Mouse (Mus musculus): ENCODE measurements around the gene Pigl. TPM values are rescaled to one million over a fixed set of nuclear protein-coding genes. Genes with fewer than 3 reads are reported as not detected.
A peak's percentile ranks its signal among the peaks of the same experiment; 100 is the strongest.

Gene Pigl
- 6.8 and 8.2 TPM in 2 replicates for polyA plus RNA-seq (2012; rRNA removed)

DNA sequence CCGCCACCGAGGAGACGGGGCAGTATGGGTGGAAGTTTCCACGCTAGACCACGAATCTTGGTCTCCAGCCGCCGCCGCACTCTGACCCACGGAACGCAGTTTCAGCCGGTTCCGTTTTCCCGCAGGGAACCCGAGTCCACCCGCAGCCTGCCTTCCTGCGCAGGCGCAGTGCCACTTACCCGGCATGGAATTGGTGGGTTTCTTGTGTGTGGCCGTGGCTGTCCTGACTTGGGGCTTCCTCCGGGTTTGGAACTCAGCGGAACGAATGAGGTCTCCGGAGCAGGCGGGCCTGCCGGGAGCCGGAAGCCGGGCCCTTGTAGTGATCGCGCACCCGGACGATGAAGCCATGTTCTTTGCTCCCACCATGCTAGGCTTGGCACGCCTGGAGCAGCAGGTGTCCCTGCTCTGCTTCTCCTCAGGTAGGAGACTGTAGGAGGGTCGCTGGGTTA, at the start of gene Pigl, which contains the start of gene Ncor1:
Gene Pigl, plus strand, starts transcription at position 185 of the 449 bp plus-strand sequence.
Gene Ncor1, minus strand, starts transcription at position 266 of the 449 bp plus-strand sequence.
- peak; percentile 93 for DNase-seq (ENCODE audit: low read depth)
- TF ChIP-seq POLR2A (IDR thresholded peaks at IDR 0.05; ENCODE audit: borderline replicate concordance, extremely low read depth, insufficient read depth, insufficient read length, poor library complexity, severe bottlenecking) (peak; percentile 19; the same call in 1 of the 2 replicates), CTCF (IDR thresholded peaks at IDR 0.05; ENCODE audit: borderline replicate concordance, extremely low read depth, insufficient read depth, insufficient read length) (no peak)

DNA sequence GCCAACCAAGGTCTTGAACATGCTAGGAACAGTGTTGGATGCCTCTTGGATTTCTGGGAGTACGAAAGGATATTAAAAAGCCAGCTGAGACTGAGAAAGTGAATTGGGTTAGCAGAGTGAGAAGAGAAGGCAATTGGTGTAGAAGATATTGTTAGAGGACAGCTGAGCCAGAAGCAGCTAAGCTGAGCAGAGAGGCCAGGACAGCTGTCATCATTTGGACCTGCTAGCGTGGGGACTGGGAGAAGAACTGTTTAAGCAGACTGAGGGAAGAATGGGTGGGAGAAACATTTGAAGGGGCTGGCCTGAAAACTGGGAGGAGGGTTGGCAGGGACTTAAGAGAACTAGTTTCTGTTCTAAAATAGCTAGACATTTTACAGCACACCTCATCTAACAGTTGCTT, 49.4 kb upstream of the Pigl start:
- TF ChIP-seq CTCF (IDR thresholded peaks at IDR 0.05; ENCODE audit: borderline replicate concordance, extremely low read depth, insufficient read depth, insufficient read length) (no peak), POLR2A (IDR thresholded peaks at IDR 0.05; ENCODE audit: borderline replicate concordance, extremely low read depth, insufficient read depth, insufficient read length, poor library complexity, severe bottlenecking) (no peak)
- DNase-seq (ENCODE audit: low read depth): no peak

DNA sequence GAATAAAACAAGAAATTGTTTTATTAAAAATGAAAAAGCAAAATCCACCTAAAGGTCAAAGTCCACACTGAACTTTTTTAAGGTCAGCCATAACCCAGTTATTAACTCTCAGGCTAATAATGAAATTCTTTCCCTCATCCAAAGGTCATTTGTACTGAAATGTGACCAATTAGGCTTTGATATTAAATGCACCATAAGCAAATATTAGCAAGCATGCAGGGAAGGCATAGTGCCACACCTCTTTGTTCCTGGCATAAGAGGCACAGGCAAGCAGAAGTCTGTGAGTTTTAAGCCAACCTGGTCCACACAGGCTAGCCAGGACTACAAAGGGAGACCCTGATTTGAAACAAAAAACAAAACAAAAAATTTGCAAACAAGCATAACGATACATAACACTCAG, 48.6 kb upstream of the Pigl start:
- no peak for TF ChIP-seq CTCF (IDR thresholded peaks at IDR 0.05; ENCODE audit: borderline replicate concordance, extremely low read depth, insufficient read depth, insufficient read length)
- TF ChIP-seq POLR2A (IDR thresholded peaks at IDR 0.05; ENCODE audit: borderline replicate concordance, extremely low read depth, insufficient read depth, insufficient read length, poor library complexity, severe bottlenecking): no peak
- no peak for DNase-seq (ENCODE audit: low read depth)

DNA sequence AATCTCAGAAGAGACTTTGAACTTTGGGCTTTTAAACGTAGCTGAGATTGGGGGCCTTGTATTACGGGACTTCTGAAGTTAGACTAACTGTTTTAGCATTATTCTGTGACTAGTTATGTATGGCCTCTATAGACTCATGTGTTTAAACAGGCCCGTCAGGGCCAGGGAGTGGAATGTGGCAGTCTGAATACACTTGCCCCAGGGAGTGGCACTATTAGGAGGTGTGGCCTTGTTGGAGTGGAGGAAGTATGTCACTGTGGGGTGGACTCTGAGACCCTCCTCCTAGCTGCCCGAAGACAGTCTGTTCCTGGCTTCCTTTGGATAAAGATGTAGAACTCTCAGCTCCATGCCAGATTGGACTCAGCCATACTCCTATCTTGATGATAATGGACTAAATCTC, 43.2 kb upstream of the Pigl start:
- DNase-seq (ENCODE audit: low read depth): no peak
- no peak for TF ChIP-seq POLR2A (IDR thresholded peaks at IDR 0.05; ENCODE audit: borderline replicate concordance, extremely low read depth, insufficient read depth, insufficient read length, poor library complexity, severe bottlenecking)

DNA sequence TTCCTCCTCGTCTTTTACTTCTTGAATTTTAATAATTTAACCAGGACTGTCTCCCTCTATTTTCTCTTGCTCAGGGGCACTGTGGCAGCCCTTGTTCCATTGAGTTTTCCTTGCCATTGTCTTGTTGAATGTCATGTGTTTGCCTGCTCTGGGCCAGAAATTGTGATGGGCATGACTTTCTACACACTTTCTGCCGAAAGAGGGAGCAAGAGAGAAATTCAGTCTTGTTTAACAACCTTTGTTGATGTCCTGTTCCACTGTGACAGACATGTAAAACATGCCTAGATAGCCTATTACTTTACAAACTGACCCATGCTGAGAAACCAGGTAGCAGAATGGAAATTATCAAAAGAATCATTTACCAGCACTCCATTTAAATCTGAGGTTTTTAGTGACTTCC, 33.7 kb upstream of the Pigl start:
- peak; percentile 8 for DNase-seq (ENCODE audit: low read depth)
- TF ChIP-seq POLR2A (IDR thresholded peaks at IDR 0.05; ENCODE audit: borderline replicate concordance, extremely low read depth, insufficient read depth, insufficient read length, poor library complexity, severe bottlenecking) (no peak), CTCF (IDR thresholded peaks at IDR 0.05; ENCODE audit: borderline replicate concordance, extremely low read depth, insufficient read depth, insufficient read length) (no peak)

DNA sequence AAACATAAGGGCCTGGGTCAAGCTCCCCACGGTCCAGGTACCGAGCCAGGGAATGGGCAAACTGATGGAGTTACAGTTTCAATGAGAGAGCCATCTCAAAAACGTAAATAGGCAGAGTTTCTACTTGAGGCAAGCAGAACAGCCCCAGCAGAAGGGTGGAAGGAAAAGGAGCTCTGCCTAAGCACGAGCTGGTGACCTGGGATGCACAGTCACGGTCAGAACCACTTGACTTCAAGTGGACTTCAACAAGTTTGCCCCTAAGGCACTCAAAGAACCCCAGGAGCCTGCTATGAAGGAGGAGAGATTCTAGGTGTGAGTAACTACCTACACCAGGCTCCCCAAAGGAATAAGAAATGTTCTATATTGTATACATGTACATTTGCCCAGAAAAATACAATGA, 32.0 kb upstream of the Pigl start:
- TF ChIP-seq CTCF (IDR thresholded peaks at IDR 0.05; ENCODE audit: borderline replicate concordance, extremely low read depth, insufficient read depth, insufficient read length): no peak
- no peak for TF ChIP-seq POLR2A (IDR thresholded peaks at IDR 0.05; ENCODE audit: borderline replicate concordance, extremely low read depth, insufficient read depth, insufficient read length, poor library complexity, severe bottlenecking)
- no peak for DNase-seq (ENCODE audit: low read depth)

DNA sequence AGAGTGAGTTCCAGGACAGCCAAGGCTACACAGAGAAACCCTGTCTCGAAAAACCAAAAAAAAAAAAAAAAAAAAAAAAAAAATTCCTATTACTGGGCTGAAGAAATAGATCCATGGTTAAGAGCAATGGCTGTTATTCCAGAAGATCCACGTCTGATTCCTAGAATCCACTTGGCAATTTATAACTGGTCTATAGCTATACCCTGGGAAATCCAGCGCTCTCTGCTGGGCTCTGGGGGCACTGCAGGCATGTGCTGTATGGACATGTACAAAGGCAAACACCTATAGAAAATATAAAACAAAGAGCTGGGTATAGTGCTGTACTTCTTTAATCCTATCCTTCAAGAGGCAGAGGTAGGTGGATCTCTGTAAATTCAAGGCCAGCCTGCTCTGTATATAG, 31.2 kb upstream of the Pigl start:
- DNase-seq (ENCODE audit: low read depth): no peak
- TF ChIP-seq CTCF (IDR thresholded peaks at IDR 0.05; ENCODE audit: borderline replicate concordance, extremely low read depth, insufficient read depth, insufficient read length) (peak; percentile 36; the same call in 1 of the 2 replicates), POLR2A (IDR thresholded peaks at IDR 0.05; ENCODE audit: borderline replicate concordance, extremely low read depth, insufficient read depth, insufficient read length, poor library complexity, severe bottlenecking) (no peak)

DNA sequence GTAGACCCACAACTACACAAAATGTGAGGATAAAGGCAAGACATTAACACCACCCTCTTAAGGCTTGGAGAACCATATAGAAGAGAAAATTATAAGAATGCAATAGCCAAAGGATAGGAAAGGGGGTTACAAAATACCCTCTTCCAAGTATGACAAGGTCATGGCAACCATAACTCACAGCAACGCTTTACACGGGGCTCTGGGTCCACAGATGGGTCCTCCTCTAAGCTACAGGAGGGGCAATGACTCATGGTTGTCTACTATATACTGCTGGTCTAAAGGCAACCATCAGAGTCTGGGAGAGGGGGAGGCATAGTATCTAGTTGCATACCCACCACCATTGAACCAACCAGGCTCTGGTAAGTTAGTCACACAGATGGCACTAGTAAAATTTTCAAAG, 26.0 kb upstream of the Pigl start:
- no peak for DNase-seq (ENCODE audit: low read depth)
- TF ChIP-seq CTCF (IDR thresholded peaks at IDR 0.05; ENCODE audit: borderline replicate concordance, extremely low read depth, insufficient read depth, insufficient read length) (no peak), POLR2A (IDR thresholded peaks at IDR 0.05; ENCODE audit: borderline replicate concordance, extremely low read depth, insufficient read depth, insufficient read length, poor library complexity, severe bottlenecking) (no peak)

DNA sequence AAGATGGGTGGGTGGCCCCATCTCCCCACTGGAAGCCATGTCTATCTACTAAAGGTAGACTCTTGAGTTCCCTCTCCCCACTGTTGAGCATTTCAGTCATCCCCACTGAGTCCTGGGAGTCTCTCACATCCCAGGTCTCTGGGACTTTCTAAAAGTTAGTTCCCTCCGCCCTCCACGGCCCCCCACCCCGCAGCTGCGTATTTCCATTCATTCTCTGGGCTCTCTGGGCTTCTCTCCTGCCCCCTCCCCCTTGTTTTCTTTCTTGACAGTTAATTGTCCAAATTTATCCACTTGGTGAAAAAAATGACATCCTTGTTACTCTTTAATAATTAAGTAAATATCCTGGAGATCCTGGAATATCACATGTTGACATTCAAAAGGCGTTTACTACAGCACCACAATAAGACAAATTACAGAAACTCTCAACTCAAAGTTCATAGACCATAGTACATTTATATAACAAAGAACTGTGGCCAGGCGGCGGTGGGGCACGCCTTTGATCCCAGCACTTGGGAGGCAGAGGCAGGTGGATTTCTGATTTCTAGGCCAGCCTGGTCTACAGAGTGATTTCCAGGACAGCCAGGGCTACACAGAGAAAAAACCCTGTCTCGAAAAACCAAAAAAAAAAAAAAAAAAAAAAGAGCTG, 17.5 kb upstream of the Pigl start:
- DNase-seq (ENCODE audit: low read depth): no peak
- TF ChIP-seq POLR2A (IDR thresholded peaks at IDR 0.05; ENCODE audit: borderline replicate concordance, extremely low read depth, insufficient read depth, insufficient read length, poor library complexity, severe bottlenecking) (no peak), CTCF (IDR thresholded peaks at IDR 0.05; ENCODE audit: borderline replicate concordance, extremely low read depth, insufficient read depth, insufficient read length) (no peak)

DNA sequence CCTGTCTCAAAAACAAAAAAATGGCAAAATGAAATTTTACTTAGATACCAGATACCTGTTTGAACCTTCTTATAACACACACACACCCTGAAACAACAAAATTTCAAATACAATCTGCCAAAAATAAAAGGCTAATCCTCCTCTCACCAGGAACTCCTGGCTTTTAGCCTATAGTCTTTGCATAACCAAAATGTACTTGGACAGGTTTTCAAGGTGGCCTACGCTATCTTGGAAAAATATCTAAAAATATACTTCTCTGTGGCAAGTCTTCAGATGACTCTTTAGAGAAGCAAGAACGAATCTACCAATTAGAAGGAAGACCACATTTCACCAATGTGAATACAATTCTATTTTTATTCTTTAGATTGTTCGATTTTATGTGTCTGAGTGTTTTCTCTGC, 12.5 kb upstream of the Pigl start:
- TF ChIP-seq CTCF (IDR thresholded peaks at IDR 0.05; ENCODE audit: borderline replicate concordance, extremely low read depth, insufficient read depth, insufficient read length) (no peak), POLR2A (IDR thresholded peaks at IDR 0.05; ENCODE audit: borderline replicate concordance, extremely low read depth, insufficient read depth, insufficient read length, poor library complexity, severe bottlenecking) (no peak)
- no peak for DNase-seq (ENCODE audit: low read depth)

DNA sequence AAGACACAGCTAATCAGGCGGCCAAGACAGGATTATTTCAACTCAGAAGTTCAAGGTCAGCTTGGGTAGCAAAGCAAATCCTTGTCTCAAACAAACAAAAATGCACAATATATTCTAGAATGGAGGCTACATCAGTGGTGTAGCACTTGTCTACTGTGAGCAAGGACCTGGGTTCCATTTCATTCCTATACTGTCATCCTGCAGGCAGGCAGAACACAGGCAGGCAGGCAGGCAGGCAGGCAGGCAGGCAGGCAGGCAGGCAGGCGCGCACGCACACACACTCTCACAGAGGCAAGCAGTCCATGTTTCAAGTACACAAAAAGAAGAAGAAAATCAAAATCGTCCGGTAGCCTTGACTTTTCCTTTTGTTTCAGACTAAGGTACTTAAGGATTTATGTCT, 9.3 kb upstream of the Pigl start:
- TF ChIP-seq CTCF (IDR thresholded peaks at IDR 0.05; ENCODE audit: borderline replicate concordance, extremely low read depth, insufficient read depth, insufficient read length) (no peak), POLR2A (IDR thresholded peaks at IDR 0.05; ENCODE audit: borderline replicate concordance, extremely low read depth, insufficient read depth, insufficient read length, poor library complexity, severe bottlenecking) (no peak)
- no peak for DNase-seq (ENCODE audit: low read depth)

DNA sequence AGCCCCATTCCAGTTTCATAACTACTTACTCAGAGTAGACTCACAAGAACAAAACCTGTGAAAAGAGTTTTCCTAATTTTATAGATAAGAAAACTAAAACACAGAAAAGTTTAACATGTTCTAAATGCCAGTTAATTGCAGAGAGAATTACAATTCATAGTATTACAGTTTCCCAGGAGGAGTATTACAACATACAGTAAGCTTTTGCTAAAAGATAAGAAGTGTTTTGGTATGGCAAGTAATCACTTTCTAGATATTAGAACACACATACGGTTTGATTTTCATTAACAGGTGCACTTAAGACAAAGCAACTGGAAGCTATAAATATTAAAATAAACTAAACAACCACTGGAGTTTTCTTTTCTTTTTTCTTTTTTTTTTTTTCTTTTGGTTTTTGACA, 3.1 kb upstream of the Pigl start:
- TF ChIP-seq CTCF (IDR thresholded peaks at IDR 0.05; ENCODE audit: borderline replicate concordance, extremely low read depth, insufficient read depth, insufficient read length): no peak
- TF ChIP-seq POLR2A (IDR thresholded peaks at IDR 0.05; ENCODE audit: borderline replicate concordance, extremely low read depth, insufficient read depth, insufficient read length, poor library complexity, severe bottlenecking): no peak

More for the DNA sequence above, 3.1 kb upstream of the Pigl start:
- no peak for DNase-seq (ENCODE audit: low read depth)

Measured in brain, embryonic 14.5 days (tissue).